Mouse (Mus musculus) embryo, embryonic 11.5 days (tissue): Measurements from ENCODE around the gene D430019H16Rik.

Source experiments
- DNase-seq: peaks from one replicate; pipeline ENCODE4 v3.0.0-alpha.2; 2012; ENCODE audit warnings: low read depth, low spot score

Gene D430019H16Rik

GRCm38 (mm10) chr12:105453670-105454257 lies at the start of gene D430019H16Rik:
Gene D430019H16Rik, plus strand, starts transcription at chr12:105453856.
- peak; percentile 76 for DNase-seq

- no peak for DNase-seq
These were observed 47.6 kb upstream of the D430019H16Rik start for GRCm38 (mm10) chr12:105406008-105406407.

- DNase-seq = no peak
These were observed 39.7 kb upstream of the D430019H16Rik start for GRCm38 (mm10) chr12:105413909-105414308.

- DNase-seq = no peak
These were observed 33.2 kb upstream of the D430019H16Rik start for GRCm38 (mm10) chr12:105420476-105420875.

GRCm38 (mm10) chr12:105426541-105426940 lies 27.1 kb upstream of the D430019H16Rik start:
- no peak for DNase-seq

- DNase-seq = peak; percentile 63
These were observed 26.5 kb upstream of the D430019H16Rik start for GRCm38 (mm10) chr12:105427039-105427757.

GRCm38 (mm10) chr12:105431872-105432271 lies 21.8 kb upstream of the D430019H16Rik start:
- no peak for DNase-seq

GRCm38 (mm10) chr12:105432807-105433206 lies 20.8 kb upstream of the D430019H16Rik start:
- no peak for DNase-seq

- DNase-seq = no peak
These were observed 15.4 kb upstream of the D430019H16Rik start for GRCm38 (mm10) chr12:105438259-105438658.

GRCm38 (mm10) chr12:105439976-105440375 lies 13.7 kb upstream of the D430019H16Rik start:
- DNase-seq = no peak

- DNase-seq = no peak
These were observed 10.1 kb upstream of the D430019H16Rik start for GRCm38 (mm10) chr12:105443569-105443968.

- no peak for DNase-seq
These were observed 7.9 kb upstream of the D430019H16Rik start for GRCm38 (mm10) chr12:105445767-105446166.

- no peak for DNase-seq
These were observed 4.4 kb upstream of the D430019H16Rik start for GRCm38 (mm10) chr12:105449239-105449638.

- peak; percentile 23 for DNase-seq
These were observed 804 bp downstream of the D430019H16Rik start for GRCm38 (mm10) chr12:105454258-105455062.

- DNase-seq = peak; percentile 55
These were observed 1.5 kb downstream of the D430019H16Rik start for GRCm38 (mm10) chr12:105455063-105455559.

- no peak for DNase-seq
These were observed 5.1 kb downstream of the D430019H16Rik start for GRCm38 (mm10) chr12:105458791-105459190.

- no peak for DNase-seq
These were observed 7.4 kb downstream of the D430019H16Rik start for GRCm38 (mm10) chr12:105461066-105461465.

GRCm38 (mm10) chr12:105469026-105469425 lies 15.4 kb downstream of the D430019H16Rik start:
- no peak for DNase-seq

- DNase-seq = no peak
These were observed 21.7 kb downstream of the D430019H16Rik start for GRCm38 (mm10) chr12:105475230-105475911.

- peak; percentile 47 for DNase-seq
These were observed 22.8 kb downstream of the D430019H16Rik start for GRCm38 (mm10) chr12:105476453-105476852.

- no peak for DNase-seq
These were observed 23.3 kb downstream of the D430019H16Rik start for GRCm38 (mm10) chr12:105476993-105477392.
